Mouse (Mus musculus): ENCODE data around the gene Atrnl1.

DNA sequence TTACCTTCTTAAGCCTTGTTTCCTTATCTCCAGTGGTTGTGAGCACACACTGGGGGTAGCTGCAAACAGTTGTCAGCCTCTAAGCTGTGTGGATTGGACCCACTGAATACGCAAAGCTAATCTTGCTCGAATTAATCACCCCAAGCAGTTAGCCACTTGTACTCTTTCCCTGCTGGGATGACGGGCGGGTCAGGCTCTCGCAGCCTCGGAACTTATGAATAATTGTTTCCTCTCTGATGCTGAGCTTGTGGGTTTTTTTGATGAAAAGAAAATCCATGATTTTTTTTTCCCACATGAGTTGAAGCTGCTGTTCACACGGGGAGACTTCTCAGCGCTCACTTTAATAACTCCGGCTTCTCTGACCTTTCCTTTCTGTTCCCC lies 554.8 kb downstream of the Atrnl1 start:
- TF ChIP-seq CTCF (IDR thresholded peaks at IDR 0.05; ENCODE audit: low read depth, low read length): no peak
- TF ChIP-seq POLR2A (IDR thresholded peaks at IDR 0.05; ENCODE audit: insufficient read depth, low read length): no peak
- no peak for TF ChIP-seq EP300 (IDR thresholded peaks at IDR 0.05; ENCODE audit: insufficient read depth, low read depth, low read length)
